Mouse (Mus musculus) urinary bladder, postnatal 10 days (tissue): ENCODE data around the gene S100a16.

Experiments used
- DNase-seq: peaks from one replicate; pipeline ENCODE4 v3.0.0; 2022; ENCODE audit warnings: low spot score

Gene S100a16

GRCm38 (mm10) chr3:90525421-90525820, 11.6 kb upstream of the S100a16 start:
- DNase-seq: no peak

GRCm38 (mm10) chr3:90526076-90526475, 11.0 kb upstream of the S100a16 start:
- no peak for DNase-seq

DNA sequence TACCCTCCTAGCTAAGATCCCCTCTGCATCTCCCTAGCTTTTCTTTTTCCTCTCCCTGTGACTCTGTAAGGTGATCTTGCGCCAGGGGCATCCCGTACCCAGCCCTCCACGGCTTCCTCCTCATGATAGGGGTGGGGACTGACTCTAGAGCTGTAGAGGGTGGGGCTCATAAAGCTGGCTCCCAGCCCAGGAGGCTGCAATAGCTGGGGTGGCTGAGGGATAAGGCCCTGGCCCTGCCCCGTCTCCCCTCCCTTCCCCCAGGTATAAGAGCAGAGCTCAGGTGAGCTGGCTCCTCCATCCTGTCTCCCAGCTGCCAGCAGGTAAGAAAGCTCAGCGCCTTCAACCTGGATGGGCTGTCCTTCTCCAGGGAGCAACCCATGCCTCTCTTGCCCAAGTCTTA, 10.5 kb upstream of the S100a16 start, which contains the start of gene S100a14:
Gene S100a14 (plus strand): TSS at position 277 of the 400 bp plus-strand sequence.
- DNase-seq: no peak

- no peak for DNase-seq
Measured at GRCm38 (mm10) chr3:90527291-90527873, 9.7 kb upstream of the S100a16 start.

DNA sequence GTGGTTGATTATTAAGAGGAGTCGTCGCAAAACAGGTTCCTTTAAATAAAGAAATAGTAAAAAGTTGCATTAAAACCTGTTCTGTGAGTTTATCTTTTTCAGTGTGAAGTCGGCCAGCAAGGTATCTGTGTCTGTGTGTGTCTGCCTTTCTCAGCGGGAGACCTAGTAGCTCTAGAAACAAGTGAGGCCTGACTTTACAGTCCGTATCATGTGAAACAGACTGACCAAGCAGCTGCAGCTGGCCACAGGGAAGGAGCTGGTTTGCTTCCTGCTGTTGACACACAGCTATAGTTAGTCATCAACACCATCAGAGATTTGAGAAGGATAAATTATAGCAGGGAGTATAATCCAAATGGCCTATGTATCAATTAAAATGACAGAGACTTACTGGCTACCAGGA, 5.3 kb upstream of the S100a16 start:
- no peak for DNase-seq

- no peak for DNase-seq
Measured at GRCm38 (mm10) chr3:90535446-90535845, 1.6 kb upstream of the S100a16 start.

DNA sequence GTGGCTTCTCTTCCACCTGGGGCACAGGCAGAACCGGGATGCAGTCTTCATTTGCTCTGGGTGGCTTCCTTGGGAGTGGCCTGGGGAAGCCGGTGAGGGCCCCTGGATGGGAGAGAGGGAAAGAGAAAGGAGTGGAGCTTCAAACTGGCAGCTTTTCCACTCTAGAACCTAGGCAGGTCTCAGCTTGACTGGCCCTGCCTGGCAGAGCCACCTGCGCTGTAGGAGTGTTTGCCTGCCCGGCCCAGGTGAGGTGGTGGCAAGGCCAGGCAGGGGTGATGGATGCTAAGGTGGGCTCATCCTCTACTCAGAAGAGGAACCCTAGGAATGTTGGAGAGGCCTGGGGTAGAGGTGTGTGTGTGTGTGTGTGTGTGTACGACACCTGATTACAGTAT, 847 bp downstream of the S100a16 start:
- no peak for DNase-seq

DNA sequence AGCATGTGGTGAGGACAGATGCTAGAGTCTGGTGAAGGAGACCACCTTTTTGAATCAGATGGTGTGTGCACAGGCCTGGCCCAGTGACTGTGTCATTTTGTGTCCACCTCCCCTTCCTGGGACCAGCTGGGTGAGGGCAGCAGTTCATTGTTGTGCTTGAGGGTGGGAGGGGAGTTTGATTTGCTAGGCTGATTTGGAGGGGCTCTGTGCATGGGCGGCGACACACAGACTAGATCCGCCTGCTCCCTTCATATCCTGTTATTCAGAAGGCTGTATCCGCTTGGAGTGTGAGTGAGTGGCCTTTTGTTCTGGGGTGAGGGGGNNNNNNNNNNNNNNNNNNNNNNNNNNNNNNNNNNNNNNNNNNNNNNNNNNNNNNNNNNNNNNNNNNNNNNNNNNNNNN, 3.9 kb downstream of the S100a16 start:
- DNase-seq: no peak

- no peak for DNase-seq
Measured at GRCm38 (mm10) chr3:90549676-90550420, 12.8 kb downstream of the S100a16 start.

DNA sequence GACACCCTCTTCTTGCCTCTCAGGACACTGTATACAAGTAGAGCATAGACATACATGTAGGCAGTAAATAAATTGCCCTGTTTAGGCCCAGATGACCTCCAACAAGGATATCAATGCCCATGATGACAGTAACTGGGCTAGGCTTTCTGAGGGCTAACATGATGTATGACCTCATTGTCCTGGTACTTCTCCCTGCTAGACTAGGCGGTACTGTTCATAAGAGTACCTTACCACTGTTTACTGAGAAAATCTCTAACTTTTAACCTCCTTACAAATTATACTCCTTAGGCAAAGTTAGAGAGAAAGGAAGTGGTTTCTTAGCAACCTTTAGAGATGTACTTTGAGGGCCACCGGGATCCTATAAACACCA, 13.4 kb downstream of the S100a16 start:
- no peak for DNase-seq

DNA sequence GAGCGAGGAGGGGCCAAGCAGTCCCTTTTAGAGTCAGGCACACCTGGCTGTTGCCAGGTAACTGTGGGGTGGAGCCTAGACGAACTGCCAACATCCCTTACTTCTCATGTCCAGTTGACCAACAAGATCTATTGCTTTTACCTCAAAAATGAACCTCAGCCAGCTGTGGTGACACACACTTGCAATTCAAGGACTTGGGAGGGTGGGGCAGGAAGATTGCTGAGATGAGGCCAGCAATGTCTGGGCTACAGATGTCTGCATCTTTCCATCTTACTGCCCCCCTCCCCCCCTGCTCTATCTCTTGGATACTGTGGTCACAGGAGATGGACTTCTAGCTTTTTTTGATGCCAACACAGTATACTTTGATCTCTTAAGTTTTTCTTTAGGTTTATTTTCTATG, 15.2 kb downstream of the S100a16 start:
- no peak for DNase-seq

- DNase-seq: no peak
Measured at GRCm38 (mm10) chr3:90555954-90556353, 18.9 kb downstream of the S100a16 start.

- DNase-seq: no peak
Measured at GRCm38 (mm10) chr3:90560008-90560628, 23.1 kb downstream of the S100a16 start, which contains the start of gene S100a3. Gene S100a3, plus strand, starts transcription at chr3:90560578.

DNA sequence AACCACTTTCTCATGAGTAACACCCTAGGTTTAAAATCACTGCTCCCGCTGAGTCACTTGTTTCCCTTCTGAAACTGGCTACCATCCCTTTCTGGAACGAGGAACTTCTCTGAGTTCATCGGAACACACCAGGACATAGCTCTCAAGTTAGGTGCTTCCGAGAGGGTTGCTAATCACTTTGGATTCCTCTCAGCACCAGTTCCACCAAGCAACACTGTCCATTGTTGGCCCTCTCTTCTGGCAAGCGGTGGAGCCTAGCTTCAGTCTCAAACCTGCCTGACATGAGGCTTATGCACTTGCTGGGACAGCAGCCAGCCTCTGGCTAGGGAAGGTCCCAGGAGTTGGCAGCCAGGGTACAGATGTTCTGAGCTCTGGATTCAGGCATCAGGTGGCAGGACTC, 37.6 kb downstream of the S100a16 start:
- no peak for DNase-seq

DNA sequence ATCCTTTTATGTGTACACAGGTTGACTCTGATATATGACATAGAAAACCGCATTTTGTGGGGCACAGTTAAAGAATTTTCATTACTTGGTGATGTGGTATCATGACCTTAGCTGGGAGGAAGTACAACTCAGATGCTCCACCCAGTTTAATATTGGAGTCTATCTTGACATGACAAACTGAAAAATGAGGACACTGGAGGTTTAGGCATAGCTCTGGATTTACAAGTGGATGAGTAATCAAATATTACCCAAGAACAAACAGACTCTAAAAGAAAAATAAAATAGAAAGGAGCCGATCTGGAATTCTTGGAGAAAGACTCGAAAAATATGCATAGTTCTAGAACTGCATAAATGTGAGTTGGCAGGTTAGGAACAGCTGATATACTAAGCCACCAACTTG, 38.3 kb downstream of the S100a16 start:
- no peak for DNase-seq

- no peak for DNase-seq
Measured at GRCm38 (mm10) chr3:90576351-90577001, 39.4 kb downstream of the S100a16 start.

GRCm38 (mm10) chr3:90579433-90579832, 42.4 kb downstream of the S100a16 start:
- no peak for DNase-seq

GRCm38 (mm10) chr3:90581141-90581540, 44.1 kb downstream of the S100a16 start:
- DNase-seq: no peak

DNA sequence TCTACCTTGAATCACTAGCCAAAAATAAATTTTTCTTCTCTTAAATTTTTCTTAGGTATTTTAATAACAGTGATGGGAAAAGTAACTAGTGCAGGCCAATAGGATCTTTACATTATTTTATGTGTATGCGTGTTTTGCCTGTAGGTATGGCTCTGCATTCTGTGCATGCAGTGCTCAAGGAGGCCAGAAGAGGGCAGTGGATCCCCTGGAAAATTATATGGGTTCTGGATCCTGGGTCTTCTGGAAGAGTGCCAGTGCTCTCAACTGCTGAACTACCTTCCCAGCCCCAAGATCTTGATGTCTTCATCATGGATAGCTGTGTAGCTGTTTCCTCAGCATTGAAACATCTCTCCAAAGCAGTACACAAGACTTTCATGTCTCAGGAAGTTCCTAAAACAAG, 45.1 kb downstream of the S100a16 start:
- no peak for DNase-seq

DNA sequence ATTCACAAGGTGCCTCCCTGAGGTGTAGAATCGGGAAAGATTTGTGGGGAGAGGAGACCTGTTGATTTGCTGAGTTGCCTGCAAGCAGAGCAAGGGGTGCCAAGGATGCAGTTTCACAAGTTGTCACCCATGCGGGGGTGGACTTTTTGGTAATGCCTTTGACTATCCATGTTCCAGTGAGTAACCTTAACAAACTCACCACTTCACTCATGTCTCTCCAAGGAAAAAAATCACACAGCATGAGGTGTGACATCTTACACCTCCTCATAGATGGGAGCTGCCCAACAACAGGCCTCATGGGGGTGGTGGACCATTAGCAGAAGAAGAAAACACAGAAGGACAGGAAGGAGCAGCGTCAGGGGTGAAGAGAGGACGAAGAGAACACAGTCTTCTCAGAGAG, 45.5 kb downstream of the S100a16 start:
- no peak for DNase-seq

DNA sequence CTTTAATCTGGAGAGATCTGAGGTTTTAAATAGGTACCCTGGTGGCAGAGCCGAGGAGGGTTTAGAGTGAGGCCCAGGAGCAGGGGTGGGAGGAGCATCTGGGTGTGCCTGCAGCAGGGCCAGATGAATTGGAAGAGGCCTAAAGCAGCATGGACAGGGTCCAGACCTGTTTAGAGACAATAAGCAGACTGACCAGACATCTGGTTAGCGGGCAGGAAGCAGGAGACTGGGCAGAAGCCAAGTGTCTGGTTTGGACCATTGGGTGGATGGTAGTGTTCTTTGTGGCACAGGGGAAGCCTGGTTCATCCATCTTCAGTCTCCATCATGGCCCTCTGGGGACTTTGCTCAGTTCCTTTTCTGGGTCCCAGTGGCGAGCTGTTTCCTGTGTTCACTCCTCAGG, 46.8 kb downstream of the S100a16 start:
- DNase-seq: no peak

- no peak for DNase-seq
Measured at GRCm38 (mm10) chr3:90585595-90585994, 48.5 kb downstream of the S100a16 start.
